Mouse (Mus musculus) embryonic facial prominence, embryonic 10.5 days (tissue): ENCODE data around the gene Fam129b. TPM values are rescaled to one million over a fixed set of nuclear protein-coding genes. Genes with fewer than 3 reads are reported as not detected.
A peak's percentile ranks its signal among the peaks of the same experiment; 100 is the strongest.

Experiments used
- DNase-seq: peaks from one replicate; pipeline ENCODE4 v3.0.0-alpha.2; 2017; ENCODE audit warnings: low spot score
- H3K27ac ChIP-seq: fragments of 300-500 bp; sonication (generic); replicated peaks from 2 replicates; pipeline ENCODE4 v1.5.1; 2016; ENCODE audit warnings: mild to moderate bottlenecking
- H3K27me3 ChIP-seq: fragments of 300-500 bp; sonication (generic); replicated peaks from 2 replicates; pipeline ENCODE4 v1.6.1; 2016; ENCODE audit warnings: low read depth, mild to moderate bottlenecking; ENCODE audit not compliant: poor library complexity, severe bottlenecking
- H3K36me3 ChIP-seq: fragments of 300-500 bp; sonication (generic); replicated peaks from 2 replicates; pipeline ENCODE4 v1.6.1; 2016; ENCODE audit warnings: mild to moderate bottlenecking, moderate library complexity
- H3K4me1 ChIP-seq: fragments of 300-500 bp; sonication (generic); 2 replicates; pipeline ENCODE4 v1.6.1; 2016
- H3K4me3 ChIP-seq: fragments of 300-500 bp; sonication (generic); 2 replicates; pipeline ENCODE4 v1.5.1; 2016; ENCODE audit warnings: mild to moderate bottlenecking, moderate library complexity
- H3K9me3 ChIP-seq: fragments of 300-500 bp; sonication (generic); 2 replicates; pipeline ENCODE4 v1.6.1; 2016; ENCODE audit warnings: mild to moderate bottlenecking
- WGBS: fragments of 180-500 bp; shearing (Covaris S2); methylation state at CpG from one replicate; pipeline ENCODE4 v1.1.7; 2016; 5-methylcytosine and 5-hydroxymethylcytosine counted together
- polyA plus RNA-seq: library from polyadenylated mRNA; unstranded; fragments of >200 nt; fragmentation: Nextera tagmentation; extraction: Ambion mirVana; gene quantifications from 2 replicates; pipeline ENCODE4 v1.2.1, GENCODE M21; 2016

Fam129b gene
- 43.9 and 46.4 TPM in 2 replicates for polyA plus RNA-seq

GRCm38 (mm10) chr2:32875675-32876489 lies at the start of gene Fam129b:
Gene Fam129b (plus strand): TSS chr2:32876114.
- Histone ChIP-seq H3K4me1 (peaks cover 73% of the 10 kb centered on the region), H3K4me3 (peak within 1 kb of the TSS; percentile 88), H3K36me3 (no peaks in the 10 kb centered on the region), H3K9me3 (no peaks in the 10 kb centered on the region), H3K27ac (peak within 1 kb of the TSS; percentile 95), H3K27me3 (no peaks in the 10 kb centered on the region)
- under 1% methylated on average over 68 of the region's 68 CpGs for WGBS
- peak; percentile 97 for DNase-seq

GRCm38 (mm10) chr2:32828979-32829676 lies 46.8 kb upstream of the Fam129b start:
- Histone ChIP-seq H3K27ac (no peak overlapping the region), H3K4me3 (no peak overlapping the region), H3K27me3 (no peaks in the 10 kb centered on the region), H3K9me3 (no peaks in the 10 kb centered on the region), H3K36me3 (0 out of 2 replicates have a peak, but pooled peaks cover 4% of the 10 kb centered on the region), H3K4me1 (peaks cover 16% of the 10 kb centered on the region)
- 81% methylated on average over 11 of the region's 11 CpGs for WGBS
- DNase-seq, result no peak

- 57% methylated on average over 7 of the region's 7 CpGs for WGBS
- no peak for DNase-seq
- H3K4me3 ChIP-seq, result no peak overlapping the region
- H3K27ac ChIP-seq, result no peak overlapping the region
- peaks cover 30% of the 10 kb centered on the region for H3K4me1 ChIP-seq
- no peaks in the 10 kb centered on the region for H3K36me3 ChIP-seq
- no peaks in the 10 kb centered on the region for H3K27me3 ChIP-seq
- no peaks in the 10 kb centered on the region for H3K9me3 ChIP-seq
Observed at GRCm38 (mm10) chr2:32834496-32834895, 41.4 kb upstream of the Fam129b start.

GRCm38 (mm10) chr2:32835588-32835987 lies 40.3 kb upstream of the Fam129b start:
- no peaks in the 10 kb centered on the region for H3K36me3 ChIP-seq
- DNase-seq, result no peak
- no peak overlapping the region for H3K27ac ChIP-seq
- peaks cover 36% of the 10 kb centered on the region for H3K4me1 ChIP-seq
- no peaks in the 10 kb centered on the region for H3K27me3 ChIP-seq
- no peaks in the 10 kb centered on the region for H3K9me3 ChIP-seq
- H3K4me3 ChIP-seq, result no peak overlapping the region

- Histone ChIP-seq H3K27me3 (no peaks in the 10 kb centered on the region), H3K4me1 (peaks cover 29% of the 10 kb centered on the region), H3K4me3 (no peak overlapping the region), H3K27ac (0 out of 2 replicates have a peak overlapping the region, but pooled peaks have one; percentile 14), H3K9me3 (no peaks in the 10 kb centered on the region), H3K36me3 (0 out of 2 replicates have a peak, but pooled peaks cover 3% of the 10 kb centered on the region)
- DNase-seq, result no peak
- 69% methylated on average over 9 of the region's 9 CpGs for WGBS
Observed at GRCm38 (mm10) chr2:32838147-32838884, 37.6 kb upstream of the Fam129b start.

- peaks cover 29% of the 10 kb centered on the region for H3K4me1 ChIP-seq
- no peak for DNase-seq
- H3K4me3 ChIP-seq, result no peak overlapping the region
- 0 out of 2 replicates have a peak, but pooled peaks cover 3% of the 10 kb centered on the region for H3K36me3 ChIP-seq
- WGBS, result 79% methylated on average over 2 of the region's 2 CpGs
- no peaks in the 10 kb centered on the region for H3K9me3 ChIP-seq
- H3K27me3 ChIP-seq, result 0 out of 2 replicates have a peak, but pooled peaks cover 4% of the 10 kb centered on the region
- no peak overlapping the region for H3K27ac ChIP-seq
Observed at GRCm38 (mm10) chr2:32839261-32839660, 36.7 kb upstream of the Fam129b start.

- H3K27ac ChIP-seq, result no peak overlapping the region
- no peak overlapping the region for H3K4me3 ChIP-seq
- peaks cover 19% of the 10 kb centered on the region; the same call in 1 of the 2 replicates for H3K27me3 ChIP-seq
- H3K4me1 ChIP-seq, result peaks cover 31% of the 10 kb centered on the region
- DNase-seq, result no peak
- H3K36me3 ChIP-seq, result 0 out of 2 replicates have a peak, but pooled peaks cover 3% of the 10 kb centered on the region
- 70% methylated on average over 5 of the region's 5 CpGs for WGBS
- no peaks in the 10 kb centered on the region for H3K9me3 ChIP-seq
Observed at GRCm38 (mm10) chr2:32841099-32841498, 34.8 kb upstream of the Fam129b start.

- 39% methylated on average over 4 of the region's 4 CpGs for WGBS
- Histone ChIP-seq H3K4me1 (peaks cover 35% of the 10 kb centered on the region), H3K36me3 (0 out of 2 replicates have a peak, but pooled peaks cover 3% of the 10 kb centered on the region), H3K4me3 (no peak overlapping the region), H3K9me3 (no peaks in the 10 kb centered on the region), H3K27me3 (peaks cover 19% of the 10 kb centered on the region; the same call in 1 of the 2 replicates), H3K27ac (no peak overlapping the region)
- DNase-seq, result no peak
Observed at GRCm38 (mm10) chr2:32842558-32842957, 33.4 kb upstream of the Fam129b start.

- no peak for DNase-seq
- Histone ChIP-seq H3K36me3 (0 out of 2 replicates have a peak, but pooled peaks cover 3% of the 10 kb centered on the region), H3K4me1 (peaks cover 18% of the 10 kb centered on the region), H3K4me3 (peak overlapping the region; percentile 89), H3K27me3 (peaks cover 19% of the 10 kb centered on the region; the same call in 1 of the 2 replicates), H3K27ac (peak overlapping the region; percentile 85; the same call in 1 of the 2 replicates), H3K9me3 (no peaks in the 10 kb centered on the region)
- 8% methylated on average over 12 of the region's 12 CpGs for WGBS
Observed at GRCm38 (mm10) chr2:32845572-32846100, 30.3 kb upstream of the Fam129b start.

- peaks cover 25% of the 10 kb centered on the region for H3K27me3 ChIP-seq
- 0 out of 2 replicates have a peak, but pooled peaks cover 3% of the 10 kb centered on the region for H3K36me3 ChIP-seq
- H3K9me3 ChIP-seq, result no peaks in the 10 kb centered on the region
- under 1% methylated on average over 33 of the region's 33 CpGs for WGBS
- peak; percentile 61 for DNase-seq
- H3K4me3 ChIP-seq, result peak overlapping the region; percentile 89
- H3K27ac ChIP-seq, result peak overlapping the region; percentile 85
- peaks cover 23% of the 10 kb centered on the region for H3K4me1 ChIP-seq
Observed at GRCm38 (mm10) chr2:32846101-32846804, 29.7 kb upstream of the Fam129b start.

GRCm38 (mm10) chr2:32846805-32847467 lies 29.0 kb upstream of the Fam129b start, which contains the start of gene Stxbp1:
Gene Stxbp1 (minus strand): TSS chr2:32847245.
- peaks cover 24% of the 10 kb centered on the region for H3K4me1 ChIP-seq
- DNase-seq, result peak; percentile 95

More at GRCm38 (mm10) chr2:32846805-32847467, 29.0 kb upstream of the Fam129b start, which contains the start of gene Stxbp1:
- 0 out of 2 replicates have a peak, but pooled peaks cover 2% of the 10 kb centered on the region for H3K36me3 ChIP-seq
- H3K27ac ChIP-seq, result peak within 1 kb of the TSS; percentile 85
- H3K9me3 ChIP-seq, result no peaks in the 10 kb centered on the region
- peak within 1 kb of the TSS; percentile 89 for H3K4me3 ChIP-seq
- under 1% methylated on average over 78 of the region's 78 CpGs for WGBS
- H3K27me3 ChIP-seq, result peaks cover 32% of the 10 kb centered on the region
